21 mouse cellular contexts compared by ENCODE assay signal in the genomic region with DNA sequence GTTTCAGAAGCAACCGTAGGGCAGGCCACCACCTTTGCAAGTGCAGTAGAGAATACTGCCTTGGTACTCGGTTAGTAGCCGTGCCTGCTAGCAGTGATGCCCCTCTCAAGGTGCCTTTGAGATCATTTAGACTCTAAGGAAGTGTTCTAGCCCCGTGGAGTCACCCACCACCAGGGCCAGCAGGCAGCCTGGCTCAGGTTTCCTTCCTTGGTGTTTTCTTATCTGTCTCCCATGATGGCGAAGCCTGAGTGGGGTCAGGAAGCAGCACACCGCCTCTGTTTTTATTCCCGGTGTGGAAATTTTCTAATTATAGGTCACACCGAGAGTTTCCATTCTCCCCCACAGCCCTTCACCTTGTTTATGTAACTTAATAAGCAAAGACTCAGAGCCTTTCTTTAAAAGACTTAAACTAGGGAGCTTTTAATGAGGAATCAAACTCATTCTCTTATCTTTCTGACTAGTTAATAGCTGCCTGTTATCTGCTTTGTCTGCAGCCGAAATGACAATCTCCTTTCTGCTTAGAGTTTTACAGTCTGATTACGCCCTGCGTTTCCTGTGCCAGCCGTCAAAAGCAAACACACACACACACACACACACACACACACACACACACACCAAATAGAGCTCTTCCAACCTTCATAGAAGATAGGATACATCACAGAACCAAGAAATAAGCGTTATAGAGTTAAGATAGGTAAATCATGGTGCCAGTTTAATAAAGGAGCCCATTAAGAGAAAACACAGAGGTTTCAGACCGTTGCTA. TPM values are rescaled to one million over a fixed set of nuclear protein-coding genes. Genes with fewer than 3 reads are reported as not detected.
DNase-seq lines count a peak whose midpoint lies in the region; ATAC-seq and TF ChIP-seq lines count a peak whose summit lies in the region.
"Had no signal": no experiment of that assay in that cellular context is flagged by ENCODE, and none has a peak within 500 bp of the region (broad histone marks: within the 10 kb centered on the region; RNA-seq: fewer than 3 reads in every experiment).

No protein-coding gene starts in this region.

- no peak overlapping the region for H3K4me3 ChIP-seq in kidney, adult 2 months (ENCODE audit: insufficient read depth, low read depth, low read length)
- H3K4me3 ChIP-seq in heart, embryonic 16.5 days (ENCODE audit: low read length): no peak overlapping the region
- H3K4me3 ChIP-seq in layer of hippocampus, adult 2 months: no peak overlapping the region
- H3K4me3 ChIP-seq: embryonic facial prominence, embryonic 12.5 days; limb, embryonic 13.5 days; stomach, embryonic 15.5 days had no signal

- H3K27me3 ChIP-seq in kidney, adult 2 months (replicated peaks; ENCODE audit: control insufficient read depth, insufficient read depth, low read length): no peaks in the 10 kb centered on the region
- no peaks in the 10 kb centered on the region for H3K27me3 ChIP-seq in heart, embryonic 16.5 days (ENCODE audit: control insufficient read depth, insufficient read depth, low read length)
- H3K27me3 ChIP-seq: embryonic facial prominence, embryonic 12.5 days; limb, embryonic 13.5 days; Patski; stomach, embryonic 15.5 days had no signal

- no peaks in the 10 kb centered on the region for H3K4me1 ChIP-seq in kidney, adult 2 months (ENCODE audit: control insufficient read depth, insufficient read depth, low read length)
- peaks cover 8% of the 10 kb centered on the region for H3K4me1 ChIP-seq in heart, embryonic 16.5 days (ENCODE audit: control insufficient read depth, insufficient read depth, low read length)
- H3K4me1 ChIP-seq: limb, embryonic 13.5 days had no signal

- 35% methylated on average over 14 of the region's 14 CpGs for WGBS in kidney, adult 2 months
- 24% methylated on average over 14 of the region's 14 CpGs for WGBS in heart, embryonic 16.5 days

- no peaks in the 10 kb centered on the region for H3K36me3 ChIP-seq in kidney, adult 2 months (ENCODE audit: control insufficient read depth, insufficient read depth, low read length)
- no peaks in the 10 kb centered on the region for H3K36me3 ChIP-seq in heart, embryonic 16.5 days (ENCODE audit: control insufficient read depth, insufficient read depth)
- H3K36me3 ChIP-seq: embryonic facial prominence, embryonic 12.5 days; limb, embryonic 13.5 days; stomach, embryonic 15.5 days had no signal

- no peak for TF ChIP-seq CTCF in kidney, adult 2 months (conservative IDR thresholded peaks at IDR 0.05; ENCODE audit: insufficient read depth, insufficient read length, low read depth, low read length)
- TF ChIP-seq CTCF in layer of hippocampus, adult 2 months (conservative IDR thresholded peaks at IDR 0.05): no peak

- ATAC-seq in heart, embryonic 16.5 days (replicated peaks; ENCODE audit: extremely low read depth, insufficient read depth, low FRiP score): no peak
- ATAC-seq: activated CD4-positive, CD25-positive, alpha-beta regulatory T cell, adult 4 months; forebrain, embryonic 16.5 days; hindbrain, postnatal 0 days; Patski had no signal

- peak overlapping the region; percentile 39; the same call in 1 of the 2 replicates for H3K4me2 ChIP-seq in heart, embryonic 16.5 days (ENCODE audit: low read depth, low read length)
- H3K4me2 ChIP-seq: embryonic facial prominence, embryonic 12.5 days; limb, embryonic 13.5 days; stomach, embryonic 15.5 days had no signal

- DNase-seq in kidney, adult 2 months: peak; percentile 15
- no peak for DNase-seq in kidney, adult 18-20 months
- DNase-seq in heart, adult 9 months (ENCODE audit: low spot score in 2 of 2): peak; percentile 31 to 43
- DNase-seq in lung, postnatal 14 days: peak; percentile 26
- DNase-seq in layer of hippocampus, adult 2 months (ENCODE audit: low spot score in 2 of 2): no peak
- no peak for DNase-seq in layer of hippocampus, postnatal 36 days
- DNase-seq in yolk sac, embryonic 10.5 days (ENCODE audit: low spot score): no peak
- DNase-seq: adrenal gland, postnatal 25 days; B cell, adult 2 months; cerebellum, adult 2 months; gastrocnemius, postnatal 14 days; spleen, adult 18-20 months had no signal

- H3K9ac ChIP-seq in heart, embryonic 16.5 days (ENCODE audit: low read length): peak overlapping the region; percentile 12; the same call in 1 of the 2 replicates
- H3K9ac ChIP-seq: embryonic facial prominence, embryonic 12.5 days; limb, embryonic 13.5 days; liver, embryonic 14.5 days; stomach, embryonic 15.5 days had no signal

- H3K9me3 ChIP-seq in heart, embryonic 16.5 days (replicated peaks; ENCODE audit: control insufficient read depth, low read length): no peaks in the 10 kb centered on the region
- H3K9me3 ChIP-seq: embryonic facial prominence, embryonic 12.5 days; limb, embryonic 13.5 days; stomach, embryonic 15.5 days had no signal

- 0 out of 2 replicates have a peak overlapping the region, but pooled peaks have one; percentile 9 for H3K27ac ChIP-seq in kidney, adult 2 months (ENCODE audit: insufficient read depth, low read depth, low read length)
- H3K27ac ChIP-seq in heart, embryonic 16.5 days (ENCODE audit: low read length): peak overlapping the region; percentile 56
- no peak overlapping the region for H3K27ac ChIP-seq in layer of hippocampus, adult 2 months
- H3K27ac ChIP-seq: embryonic facial prominence, embryonic 12.5 days; hindbrain, postnatal 0 days; limb, embryonic 13.5 days; liver, embryonic 14.5 days; stomach, embryonic 15.5 days had no signal

- TF ChIP-seq POLR2A in kidney, adult 2 months (IDR thresholded peaks at IDR 0.05; ENCODE audit: low read depth, low read length): no peak

RNA-seq across cellular contexts. Expression of a gene that starts 44.9 kb away (rescaled TPM):
- polyA plus RNA-seq in kidney, adult 2 months (2012; rRNA removed): 28.0 and 32.3 TPM in 2 replicates
- 38.5 and 46.2 TPM in 2 replicates for polyA plus RNA-seq in heart, embryonic 16.5 days (2015; fragmentation: Nextera tagmentation; extraction: Ambion mirVana)
- 1 to 10 TPM; 6.3 to 7.0 TPM for total RNA-seq in layer of hippocampus, adult 2 months (2021)
- total RNA-seq in layer of hippocampus, postnatal 36 days (2021): 1 to 10 TPM; 6.1 to 8.9 TPM
- polyA plus RNA-seq: Patski had no signal

Comparison
In these comparisons a context has a peak if more than half of its experiments do, and no peak if none do; other contexts are left out.
1. DNase-seq: peak in kidney, adult 2 months (single experiment), heart, adult 9 months (2 of 2) and lung, postnatal 14 days (single experiment); none in kidney, adult 18-20 months (single experiment), layer of hippocampus, adult 2 months (0 of 2), layer of hippocampus, postnatal 36 days (0 of 2) and yolk sac, embryonic 10.5 days (single experiment).